Mouse (Mus musculus): Measurements from ENCODE around the gene Mettl9. TPM values are rescaled to one million over a fixed set of nuclear protein-coding genes. Genes with fewer than 3 reads are reported as not detected.
A peak's percentile ranks its signal among the peaks of the same experiment; 100 is the strongest.

Mettl9 gene
- polyA plus RNA-seq (2015; fragmentation: Nextera tagmentation; extraction: Ambion mirVana), result 133 and 136 TPM in 2 replicates

DNA sequence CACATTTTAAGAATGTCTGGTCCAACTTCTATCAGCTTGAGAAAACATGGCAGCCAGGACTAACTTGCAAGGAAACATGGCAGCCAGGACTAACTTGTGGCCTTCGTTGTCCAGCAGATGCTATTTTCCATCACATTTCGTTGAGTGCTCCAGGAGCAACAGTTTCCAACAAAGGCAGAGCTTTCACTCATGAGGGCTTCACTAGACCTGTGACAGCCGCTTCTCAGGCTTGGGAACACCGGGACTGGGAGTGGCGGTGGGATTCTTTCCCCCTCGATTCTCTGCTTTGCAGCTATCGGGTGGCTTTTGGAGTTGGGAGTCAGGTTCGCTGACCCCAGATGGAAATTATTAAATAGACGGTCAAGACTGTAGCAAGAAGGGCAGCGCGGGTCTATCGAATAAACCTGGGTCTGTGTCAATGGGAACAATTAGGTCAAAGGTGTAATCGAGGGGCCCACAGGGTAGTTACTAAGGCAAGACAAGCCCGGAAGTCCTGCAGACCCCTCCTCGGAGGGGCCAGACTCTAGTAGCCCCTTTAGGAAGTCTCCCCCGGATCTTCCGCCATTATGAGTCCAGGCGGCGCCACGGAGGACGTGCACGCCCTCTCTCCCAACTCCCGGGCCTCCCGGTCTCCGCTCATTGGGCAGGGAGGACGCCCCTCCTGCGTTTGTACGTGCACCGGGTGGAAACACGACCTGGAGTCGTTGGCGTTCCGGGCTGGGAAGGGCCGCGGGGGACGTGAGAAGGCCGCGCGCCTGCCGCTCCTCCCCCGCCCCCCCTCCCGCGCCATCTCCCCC lies at the start of gene Mettl9:
TSS of gene Mettl9 (plus strand) at position 590 of the 797 bp plus-strand sequence.
- peak within 1 kb of the TSS; percentile 93 for H3K27ac ChIP-seq (replicated peaks)
- H3K27me3 ChIP-seq, result peaks cover 6% of the 10 kb centered on the region; the same call in 1 of the 2 replicates
- H3K9ac ChIP-seq, result peak within 1 kb of the TSS; percentile 95
- peaks cover 11% of the 10 kb centered on the region for H3K4me1 ChIP-seq
- WGBS, result 2% methylated on average over 42 of the region's 43 CpGs
- peak within 1 kb of the TSS; percentile 81 for H3K4me2 ChIP-seq (replicated peaks)
- ATAC-seq (ENCODE audit: insufficient number of reproducible peaks, low FRiP score, low TSS enrichment, low read depth), result peak; percentile 98
- H3K4me3 ChIP-seq (replicated peaks), result peak within 1 kb of the TSS; percentile 85
- H3K9me3 ChIP-seq (replicated peaks), result no peaks in the 10 kb centered on the region
- no peaks in the 10 kb centered on the region for H3K36me3 ChIP-seq

DNA sequence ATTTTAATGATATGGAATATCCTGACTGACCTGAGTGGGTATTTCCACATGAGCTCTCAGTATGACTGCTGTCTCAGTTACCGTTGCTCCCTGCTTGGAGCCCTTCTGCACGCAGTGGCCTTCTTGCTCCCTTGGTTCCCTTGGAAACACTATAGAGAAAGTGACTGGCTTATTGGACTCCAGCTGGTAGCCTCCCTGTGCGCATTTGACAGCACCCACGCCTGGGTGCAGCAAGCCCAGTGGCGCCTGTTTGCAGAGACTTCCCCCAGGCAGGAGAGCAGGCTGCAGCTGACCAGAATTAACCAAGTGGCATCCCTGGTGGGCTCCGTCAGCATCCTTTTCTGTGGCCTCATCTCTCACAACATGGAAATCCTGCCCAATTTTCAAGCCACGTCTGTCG lies 43.1 kb upstream of the Mettl9 start:
- 73% methylated on average over 8 of the region's 8 CpGs for WGBS

DNA sequence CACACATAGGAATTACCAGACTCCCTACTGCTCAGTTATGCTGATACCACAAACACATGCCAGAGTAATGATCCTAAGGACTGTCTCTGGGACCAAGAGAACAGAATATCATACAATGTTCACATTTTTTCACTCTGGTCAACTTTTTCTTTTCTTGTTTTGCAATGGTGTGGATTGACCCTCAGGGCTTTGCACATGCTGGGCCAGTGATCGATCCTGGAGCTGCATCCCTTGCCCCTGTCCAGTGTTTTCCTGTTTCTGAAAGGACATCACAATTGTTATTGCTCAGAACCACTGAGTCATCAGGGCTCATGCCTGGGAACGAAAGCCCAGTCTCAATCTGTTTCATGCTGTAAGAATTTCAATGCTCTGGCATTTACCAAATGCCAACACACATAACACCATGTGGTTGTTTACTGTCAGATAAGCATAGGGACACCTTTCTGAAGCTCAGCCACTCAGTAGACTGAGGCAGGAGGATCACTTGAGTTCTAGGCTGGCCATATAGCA lies 35.2 kb upstream of the Mettl9 start:
- H3K4me3 ChIP-seq (replicated peaks), result no peak overlapping the region
- no peak overlapping the region for H3K27ac ChIP-seq (replicated peaks)
- 72% methylated on average over 2 of the region's 2 CpGs for WGBS
- no peaks in the 10 kb centered on the region for H3K36me3 ChIP-seq
- H3K9me3 ChIP-seq (replicated peaks), result no peaks in the 10 kb centered on the region
- no peaks in the 10 kb centered on the region for H3K27me3 ChIP-seq
- H3K4me2 ChIP-seq (replicated peaks), result no peak overlapping the region
- H3K4me1 ChIP-seq, result no peaks in the 10 kb centered on the region
- no peak for ATAC-seq (ENCODE audit: insufficient number of reproducible peaks, low FRiP score, low TSS enrichment, low read depth)
- H3K9ac ChIP-seq, result no peak overlapping the region

More for the DNA sequence above, 43.1 kb upstream of the Mettl9 start:
- no peaks in the 10 kb centered on the region for H3K9me3 ChIP-seq (replicated peaks)
- H3K4me2 ChIP-seq (replicated peaks), result no peak overlapping the region
- no peak overlapping the region for H3K4me3 ChIP-seq (replicated peaks)
- ATAC-seq (ENCODE audit: insufficient number of reproducible peaks, low FRiP score, low TSS enrichment, low read depth), result no peak
- no peak overlapping the region for H3K27ac ChIP-seq (replicated peaks)
- H3K36me3 ChIP-seq, result no peaks in the 10 kb centered on the region
- H3K27me3 ChIP-seq, result no peaks in the 10 kb centered on the region
- H3K4me1 ChIP-seq, result no peaks in the 10 kb centered on the region
- H3K9ac ChIP-seq, result no peak overlapping the region

DNA sequence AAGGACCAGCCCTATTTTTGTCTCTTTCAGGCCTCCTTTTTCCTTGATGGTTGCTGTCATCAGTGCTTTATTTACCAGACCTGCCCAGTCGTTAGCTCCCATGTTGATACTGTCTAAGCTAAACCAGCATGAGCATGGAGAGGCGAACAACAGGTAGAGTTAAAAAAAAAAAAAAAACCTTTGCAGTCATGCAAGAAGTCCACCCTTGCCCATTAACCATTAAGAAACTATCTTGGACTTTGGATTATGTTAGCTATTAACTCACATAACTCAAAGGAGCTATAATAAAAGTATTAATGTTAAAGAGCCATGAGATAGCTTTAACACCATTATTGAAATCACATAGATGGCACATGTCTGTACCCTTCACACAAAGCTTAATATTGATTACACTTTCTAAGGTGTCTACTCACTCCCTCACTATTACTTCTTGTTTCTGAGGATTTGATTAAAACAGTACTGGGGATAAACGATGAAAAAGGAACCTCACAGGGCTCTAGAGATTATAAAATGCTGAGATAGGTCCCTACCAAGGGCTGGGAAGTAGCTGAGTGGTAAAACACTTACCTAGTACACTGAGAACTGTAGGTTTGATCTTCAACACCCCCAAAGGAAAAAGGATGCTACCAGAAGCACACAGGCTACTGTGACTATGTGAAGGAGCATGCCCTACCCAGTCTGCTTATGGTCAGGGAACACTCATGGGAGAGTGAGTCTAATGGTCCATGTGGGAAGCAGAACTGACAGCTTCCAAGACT lies 34.0 kb upstream of the Mettl9 start:
- Histone ChIP-seq H3K36me3 (no peaks in the 10 kb centered on the region), H3K9ac (no peak overlapping the region), H3K4me2 (replicated peaks) (no peak overlapping the region), H3K9me3 (replicated peaks) (no peaks in the 10 kb centered on the region), H3K4me1 (no peaks in the 10 kb centered on the region), H3K27me3 (no peaks in the 10 kb centered on the region), H3K27ac (replicated peaks) (no peak overlapping the region), H3K4me3 (replicated peaks) (no peak overlapping the region)
- no peak for ATAC-seq (ENCODE audit: insufficient number of reproducible peaks, low FRiP score, low TSS enrichment, low read depth)
- WGBS, result 66% methylated on average over 3 of the region's 3 CpGs

DNA sequence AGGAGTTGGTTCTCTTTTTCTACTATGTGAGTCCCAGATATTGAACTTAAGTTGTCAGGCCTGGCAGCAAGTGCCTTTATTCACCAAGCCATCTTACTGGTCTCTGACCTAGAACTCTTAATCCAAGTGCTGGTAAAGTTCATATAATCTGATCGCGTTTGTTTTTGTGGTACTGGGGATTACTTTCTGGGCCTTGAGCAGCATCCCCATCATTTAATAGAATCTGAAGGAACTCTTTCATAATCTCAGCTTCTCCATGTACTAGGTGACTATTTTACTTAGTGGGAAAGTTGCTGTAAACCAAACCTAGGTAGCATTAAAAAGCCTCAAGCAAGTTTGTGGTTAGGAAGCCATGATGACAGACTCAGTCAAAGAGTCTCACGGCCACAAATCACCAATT lies 32.4 kb upstream of the Mettl9 start:
- H3K4me2 ChIP-seq (replicated peaks), result no peak overlapping the region
- no peak overlapping the region for H3K9ac ChIP-seq
- 84% methylated on average over 3 of the region's 3 CpGs for WGBS
- no peak overlapping the region for H3K27ac ChIP-seq (replicated peaks)
- H3K36me3 ChIP-seq, result no peaks in the 10 kb centered on the region
- no peak for ATAC-seq (ENCODE audit: insufficient number of reproducible peaks, low FRiP score, low TSS enrichment, low read depth)
- no peaks in the 10 kb centered on the region for H3K27me3 ChIP-seq
- no peaks in the 10 kb centered on the region for H3K9me3 ChIP-seq (replicated peaks)
- no peak overlapping the region for H3K4me3 ChIP-seq (replicated peaks)
- H3K4me1 ChIP-seq, result no peaks in the 10 kb centered on the region

DNA sequence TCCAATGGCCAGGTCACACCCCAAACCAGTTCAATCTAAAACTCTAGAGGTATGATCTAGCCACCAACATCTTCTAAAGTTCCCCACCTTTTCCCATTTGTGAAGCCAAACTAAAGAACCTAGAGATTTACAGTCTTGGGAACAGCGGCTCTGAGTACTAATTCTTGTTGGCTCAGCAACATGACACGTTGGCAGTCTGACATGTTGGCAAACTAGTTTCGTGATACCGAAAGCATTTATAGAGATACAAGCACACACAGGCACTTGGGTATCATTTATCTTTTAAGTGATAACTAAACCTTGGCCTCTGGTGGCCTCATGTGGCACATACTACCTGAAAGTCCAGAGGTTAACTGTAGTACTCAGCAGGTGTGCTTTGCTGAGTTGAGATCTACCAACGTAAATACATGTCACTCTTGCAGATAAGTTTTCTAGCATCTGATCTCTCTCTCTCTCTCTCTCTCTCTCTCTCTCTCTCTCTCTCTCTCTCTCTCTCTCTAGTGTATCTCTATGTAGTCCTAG lies 31.8 kb upstream of the Mettl9 start:
- no peak overlapping the region for H3K4me3 ChIP-seq (replicated peaks)
- H3K4me1 ChIP-seq, result no peaks in the 10 kb centered on the region
- no peaks in the 10 kb centered on the region for H3K9me3 ChIP-seq (replicated peaks)
- H3K27ac ChIP-seq (replicated peaks), result no peak overlapping the region
- no peak for ATAC-seq (ENCODE audit: insufficient number of reproducible peaks, low FRiP score, low TSS enrichment, low read depth)
- H3K4me2 ChIP-seq (replicated peaks), result no peak overlapping the region
- no peaks in the 10 kb centered on the region for H3K36me3 ChIP-seq
- H3K9ac ChIP-seq, result no peak overlapping the region
- H3K27me3 ChIP-seq, result no peaks in the 10 kb centered on the region
- 85% methylated on average over 5 of the region's 5 CpGs for WGBS

DNA sequence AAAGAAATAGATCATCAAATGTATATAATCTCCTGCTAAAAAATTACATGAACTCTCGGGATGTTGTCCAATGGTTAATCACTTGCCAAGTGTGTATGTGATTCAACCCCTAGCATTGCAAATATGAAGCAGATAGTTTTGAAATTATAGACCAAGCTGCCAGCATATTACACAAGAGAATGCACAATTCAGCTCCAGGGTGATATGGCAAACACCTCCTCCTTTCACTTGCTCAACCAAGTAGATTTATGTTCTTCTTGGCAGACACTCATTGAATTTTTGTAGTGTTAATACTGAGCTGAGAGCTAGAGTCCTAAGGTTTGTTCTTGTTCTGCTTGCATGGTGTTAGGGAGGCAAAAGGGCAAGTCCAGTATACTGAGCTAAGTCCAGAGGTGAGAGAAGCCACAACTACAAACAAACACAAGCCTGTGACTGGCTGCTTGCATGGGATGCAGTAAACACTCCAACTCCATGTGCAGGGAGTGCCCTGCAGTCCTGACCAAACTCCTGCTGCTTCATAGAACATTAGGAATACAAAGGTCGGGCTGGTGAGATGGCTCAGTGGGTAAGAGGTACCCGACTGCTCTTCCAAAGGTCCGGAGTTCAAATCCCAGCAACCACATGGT lies 30.3 kb upstream of the Mettl9 start:
- Histone ChIP-seq H3K4me2 (replicated peaks) (no peak overlapping the region), H3K27me3 (no peaks in the 10 kb centered on the region), H3K4me1 (no peaks in the 10 kb centered on the region), H3K9me3 (replicated peaks) (no peaks in the 10 kb centered on the region), H3K36me3 (no peaks in the 10 kb centered on the region), H3K4me3 (replicated peaks) (no peak overlapping the region), H3K27ac (replicated peaks) (no peak overlapping the region), H3K9ac (no peak overlapping the region)
- ATAC-seq (ENCODE audit: insufficient number of reproducible peaks, low FRiP score, low TSS enrichment, low read depth), result no peak
- WGBS, result 62% methylated on average over 4 of the region's 4 CpGs

DNA sequence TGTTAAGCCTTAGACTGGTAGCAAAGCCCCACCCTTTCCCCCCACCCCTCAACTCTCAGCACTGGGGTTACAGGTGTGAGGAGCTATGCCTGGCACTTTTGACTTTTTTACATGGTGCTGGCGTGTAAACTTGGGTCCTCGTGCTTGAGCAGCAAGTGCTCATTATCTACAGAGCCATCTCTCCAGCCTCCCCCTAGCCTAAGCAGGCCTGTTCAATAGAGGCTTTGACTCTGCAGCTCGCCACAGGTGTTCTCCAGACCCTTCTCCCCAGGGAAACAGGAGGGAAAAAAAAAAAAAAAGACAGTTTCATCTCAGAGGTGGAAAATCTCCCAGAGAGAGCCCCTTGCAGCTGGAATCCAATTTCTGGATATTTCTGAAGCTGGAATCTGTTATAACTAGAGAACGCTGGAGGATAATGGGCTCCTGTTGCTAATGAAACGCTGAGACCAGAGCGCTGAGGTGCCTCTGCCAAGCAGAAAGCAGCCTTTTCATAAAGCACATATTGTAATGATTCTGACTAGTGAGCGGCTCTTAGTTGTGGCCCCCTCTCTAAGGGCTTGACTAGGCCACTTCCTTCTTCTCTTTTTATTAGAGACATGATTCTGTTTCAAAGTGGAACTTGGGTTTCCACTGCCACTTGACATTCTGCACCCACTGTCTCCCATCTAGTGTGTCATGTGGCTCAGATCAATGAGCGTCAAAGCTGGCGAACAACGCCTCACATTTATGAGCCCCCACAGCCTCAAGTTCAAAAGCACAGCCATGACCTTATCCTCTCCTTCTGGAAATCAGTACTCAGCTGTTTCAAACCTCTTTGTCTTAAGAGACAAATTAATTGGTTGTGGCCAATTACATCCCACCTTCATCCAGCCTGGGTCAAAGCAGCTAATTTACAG lies 22.2 kb upstream of the Mettl9 start:
- H3K27me3 ChIP-seq, result no peaks in the 10 kb centered on the region
- 0 out of 2 replicates have a peak overlapping the region, but pooled peaks have one; percentile 34 for H3K27ac ChIP-seq (replicated peaks)
- 22% methylated on average over 10 of the region's 10 CpGs for WGBS
- ATAC-seq (ENCODE audit: insufficient number of reproducible peaks, low FRiP score, low TSS enrichment, low read depth), result no peak; the same call in 1 of the 2 replicates
- H3K36me3 ChIP-seq, result no peaks in the 10 kb centered on the region
- no peak overlapping the region for H3K4me3 ChIP-seq (replicated peaks)
- no peaks in the 10 kb centered on the region for H3K9me3 ChIP-seq (replicated peaks)
- no peak overlapping the region for H3K4me2 ChIP-seq (replicated peaks)
- peaks cover 17% of the 10 kb centered on the region for H3K4me1 ChIP-seq
- no peak overlapping the region for H3K9ac ChIP-seq

DNA sequence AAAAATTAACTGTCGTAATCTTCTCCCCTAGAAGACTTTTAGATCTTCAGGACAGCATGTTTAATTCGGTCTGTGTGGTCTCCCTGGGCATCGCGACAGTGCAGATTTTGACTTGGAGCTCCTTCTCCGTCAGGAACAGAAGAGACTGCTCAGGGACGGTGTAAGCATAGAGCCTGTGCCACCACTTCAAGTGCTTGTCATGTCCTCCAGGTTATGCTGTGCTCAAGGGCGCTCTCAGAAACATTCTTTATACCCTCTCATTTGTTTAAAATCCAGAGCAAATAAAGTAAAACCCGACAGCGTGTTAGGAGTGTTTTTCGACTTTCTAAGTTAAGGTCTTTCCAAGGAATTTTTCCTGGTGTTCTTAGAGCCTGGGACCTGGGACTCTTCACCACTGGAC lies 19.8 kb upstream of the Mettl9 start:
- Histone ChIP-seq H3K9me3 (replicated peaks) (no peaks in the 10 kb centered on the region), H3K4me1 (peaks cover 17% of the 10 kb centered on the region), H3K36me3 (no peaks in the 10 kb centered on the region), H3K27ac (replicated peaks) (no peak overlapping the region), H3K27me3 (no peaks in the 10 kb centered on the region), H3K4me2 (replicated peaks) (no peak overlapping the region), H3K4me3 (replicated peaks) (no peak overlapping the region), H3K9ac (no peak overlapping the region)
- no peak for ATAC-seq (ENCODE audit: insufficient number of reproducible peaks, low FRiP score, low TSS enrichment, low read depth)
- WGBS, result 85% methylated on average over 10 of the region's 10 CpGs

DNA sequence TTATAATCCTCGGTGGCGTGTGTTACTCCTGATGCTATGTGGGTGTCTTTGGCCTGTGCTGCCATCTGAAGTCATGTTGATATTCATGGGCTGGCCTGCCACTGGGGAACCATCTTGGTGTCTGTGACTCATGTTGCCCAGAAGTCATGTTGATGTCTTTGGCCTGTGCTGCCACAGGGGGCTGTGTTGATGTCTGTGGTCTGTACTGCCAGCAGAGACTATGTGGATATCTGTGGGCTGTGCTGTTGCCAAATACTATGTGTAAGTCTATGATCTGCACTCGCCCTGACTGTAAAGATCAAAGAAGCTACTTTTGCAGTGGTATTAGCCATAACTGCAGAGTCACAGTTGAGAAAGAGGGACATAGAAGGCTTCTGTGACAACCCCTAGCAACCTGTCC lies 15.5 kb upstream of the Mettl9 start:
- H3K36me3 ChIP-seq, result no peaks in the 10 kb centered on the region

More for the DNA sequence above, 15.5 kb upstream of the Mettl9 start:
- Histone ChIP-seq H3K4me1 (no peaks in the 10 kb centered on the region), H3K27me3 (no peaks in the 10 kb centered on the region), H3K4me3 (replicated peaks) (no peak overlapping the region), H3K4me2 (replicated peaks) (no peak overlapping the region), H3K27ac (replicated peaks) (no peak overlapping the region), H3K9ac (no peak overlapping the region), H3K9me3 (replicated peaks) (no peaks in the 10 kb centered on the region)
- WGBS, result 70% methylated on average over 3 of the region's 3 CpGs
- no peak for ATAC-seq (ENCODE audit: insufficient number of reproducible peaks, low FRiP score, low TSS enrichment, low read depth)
